8 mouse cellular contexts compared by ENCODE assay signal in genomic region chr19:34474991-34475971, GRCm38 (mm10). TPM values are rescaled to one million over a fixed set of nuclear protein-coding genes. Genes with fewer than 3 reads are reported as not detected.
DNase-seq lines count a peak whose midpoint lies in the region; ATAC-seq and TF ChIP-seq lines count a peak whose summit lies in the region.

Ch25h (minus strand) TSS chr19:34475164.

- peak; percentile 84 for ATAC-seq in hindbrain, postnatal 0 days
- peak; percentile 77; the same call in 1 of the 2 replicates for ATAC-seq in limb, embryonic 15.5 days (ENCODE audit: insufficient number of reproducible peaks, low FRiP score, low TSS enrichment, low read depth)
- ATAC-seq in midbrain, embryonic 13.5 days, result peak; percentile 91

- H3K36me3 ChIP-seq in hindbrain, postnatal 0 days (ENCODE audit: insufficient read depth, low read length), result no peaks in the 10 kb centered on the region
- H3K36me3 ChIP-seq in limb, embryonic 15.5 days, result no peaks in the 10 kb centered on the region
- H3K36me3 ChIP-seq in midbrain, embryonic 13.5 days, result no peaks in the 10 kb centered on the region
- no peaks in the 10 kb centered on the region for H3K36me3 ChIP-seq in splenic B cell, adult 2 months (ENCODE audit: control insufficient read depth, insufficient read depth, low read length, poor library complexity, severe bottlenecking)

- no peaks in the 10 kb centered on the region for H3K9me3 ChIP-seq in hindbrain, postnatal 0 days (ENCODE audit: low read length)
- H3K9me3 ChIP-seq in limb, embryonic 15.5 days, result no peaks in the 10 kb centered on the region
- no peaks in the 10 kb centered on the region for H3K9me3 ChIP-seq in midbrain, embryonic 13.5 days

- TF ChIP-seq CTCF in cerebellum, adult 2 months (IDR thresholded peaks at IDR 0.05; ENCODE audit: borderline replicate concordance, insufficient read depth, low read depth, low read length), result no peak
- TF ChIP-seq CTCF in hindbrain, postnatal 0 days (IDR thresholded peaks at IDR 0.05; ENCODE audit: low read depth), result no peak

- peaks cover 9% of the 10 kb centered on the region for H3K4me1 ChIP-seq in cerebellum, adult 2 months (ENCODE audit: control insufficient read depth, insufficient read depth, low read length)
- H3K4me1 ChIP-seq in brown adipose tissue, adult 24 weeks (ENCODE audit: control insufficient read depth, insufficient read depth, insufficient read length, low read length), result peaks cover 3% of the 10 kb centered on the region; the same call in 1 of the 2 replicates
- H3K4me1 ChIP-seq in hindbrain, postnatal 0 days (ENCODE audit: insufficient read depth, low read length), result no peaks in the 10 kb centered on the region
- H3K4me1 ChIP-seq in limb, embryonic 15.5 days, result peaks cover 14% of the 10 kb centered on the region
- H3K4me1 ChIP-seq in midbrain, embryonic 13.5 days (replicated peaks), result peaks cover 16% of the 10 kb centered on the region

- intact Hi-C loops in gastrocnemius, postnatal 14 days (cut with DNase I; ENCODE audit: low total_unique reads), result loop anchor here (5.0 to 10.0 kb wide), 2 partner anchors 138 to 230 kb away; no protein-coding TSS in a partner anchor

- WGBS in cerebellum, adult 2 months, result 1% methylated on average over 35 of the region's 35 CpGs
- WGBS in hindbrain, postnatal 0 days, result 3% methylated on average over 35 of the region's 35 CpGs
- 2% methylated on average over 35 of the region's 35 CpGs for WGBS in limb, embryonic 15.5 days
- under 1% methylated on average over 35 of the region's 35 CpGs for WGBS in midbrain, embryonic 13.5 days

- peak within 1 kb of the TSS; percentile 89 for H3K4me2 ChIP-seq in hindbrain, postnatal 0 days (ENCODE audit: low read depth, low read length)
- H3K4me2 ChIP-seq in limb, embryonic 15.5 days, result peak within 1 kb of the TSS; percentile 87
- H3K4me2 ChIP-seq in midbrain, embryonic 13.5 days (replicated peaks), result peak within 1 kb of the TSS; percentile 86

- H3K4me3 ChIP-seq in cerebellum, adult 2 months (replicated peaks; ENCODE audit: insufficient read depth, low read depth, low read length), result peak within 1 kb of the TSS; percentile 59
- peak within 1 kb of the TSS; percentile 61 for H3K4me3 ChIP-seq in brown adipose tissue, adult 24 weeks (ENCODE audit: insufficient read depth, low read depth, low read length)
- peak within 1 kb of the TSS; percentile 48 for H3K4me3 ChIP-seq in hindbrain, postnatal 0 days (ENCODE audit: low read length)
- peak within 1 kb of the TSS; percentile 53 for H3K4me3 ChIP-seq in limb, embryonic 15.5 days
- peak within 1 kb of the TSS; percentile 53 for H3K4me3 ChIP-seq in midbrain, embryonic 13.5 days (replicated peaks)

- no peak within 1 kb of the TSS for H3K27ac ChIP-seq in cerebellum, adult 2 months (ENCODE audit: insufficient read depth, low read length)
- 0 out of 2 replicates have a peak within 1 kb of the TSS, but pooled peaks have one; percentile 2 for H3K27ac ChIP-seq in brown adipose tissue, adult 24 weeks (replicated peaks; ENCODE audit: low read depth, low read length)
- H3K27ac ChIP-seq in hindbrain, postnatal 0 days, result no peak within 1 kb of the TSS
- peak within 1 kb of the TSS; percentile 54 for H3K27ac ChIP-seq in limb, embryonic 15.5 days
- no peak within 1 kb of the TSS for H3K27ac ChIP-seq in midbrain, embryonic 13.5 days

- no peaks in the 10 kb centered on the region for H3K27me3 ChIP-seq in cerebellum, adult 2 months (ENCODE audit: control insufficient read depth, insufficient read depth, low read length)
- H3K27me3 ChIP-seq in hindbrain, postnatal 0 days (ENCODE audit: insufficient read depth, low read length), result 0 out of 2 replicates have a peak, but pooled peaks cover 11% of the 10 kb centered on the region
- peaks cover 24% of the 10 kb centered on the region for H3K27me3 ChIP-seq in limb, embryonic 15.5 days
- peaks cover 37% of the 10 kb centered on the region for H3K27me3 ChIP-seq in midbrain, embryonic 13.5 days
- peaks cover 2% of the 10 kb centered on the region; the same call in 1 of the 2 replicates for H3K27me3 ChIP-seq in splenic B cell, adult 2 months (ENCODE audit: control insufficient read depth, insufficient read depth, low read length, poor library complexity, severe bottlenecking)

- H3K9ac ChIP-seq in hindbrain, postnatal 0 days (replicated peaks; ENCODE audit: low read length), result peak within 1 kb of the TSS; percentile 50; the same call in 1 of the 2 replicates
- peak within 1 kb of the TSS; percentile 18 for H3K9ac ChIP-seq in limb, embryonic 15.5 days
- peak within 1 kb of the TSS; percentile 61 for H3K9ac ChIP-seq in midbrain, embryonic 13.5 days (replicated peaks)

- DNase-seq in cerebellum, adult 2 months, result peak; percentile 12 to 32
- no peak for DNase-seq in cerebellum, adult 9-11 months
- peak; percentile 38 for DNase-seq in gastrocnemius, postnatal 14 days
- DNase-seq in hindbrain, postnatal 0 days (ENCODE audit: low spot score), result peak; percentile 57
- DNase-seq in splenic B cell, adult 2 months (ENCODE audit: low read depth, low spot score), result peak; percentile 25

- no peak for TF ChIP-seq POLR2A in cerebellum, adult 2 months (IDR thresholded peaks at IDR 0.05; ENCODE audit: borderline replicate concordance, insufficient read depth, low read length)

RNA-seq across cellular contexts. Expression of gene Ch25h, which starts in this region (rescaled TPM):
- polyA plus RNA-seq in cerebellum, adult 2 months (2012; rRNA removed), result 0.41 and 0.68 TPM in 2 replicates
- polyA plus RNA-seq in brown adipose tissue, adult 24 weeks (2012; ENCODE audit: insufficient read depth, insufficient read length, missing spikeins), result 0.75 TPM in 1 of 2 replicates, not detected in the other
- not detected for total RNA-seq in gastrocnemius, postnatal 14 days (2021)
- 1.2 and 1.6 TPM in 2 replicates for total RNA-seq in hindbrain, postnatal 0 days (2014; rRNA removed)
- 0.76 and 0.96 TPM in 2 replicates for polyA plus RNA-seq in hindbrain, postnatal 0 days (2015; fragmentation: Nextera tagmentation; extraction: Ambion mirVana)
- 19.4 and 22.5 TPM in 2 replicates for polyA plus RNA-seq in limb, embryonic 15.5 days (2015; fragmentation: Nextera tagmentation; extraction: Ambion mirVana)
- 0.15 and 0.19 TPM in 2 replicates for polyA plus RNA-seq in midbrain, embryonic 13.5 days (2015; fragmentation: Nextera tagmentation; extraction: Ambion mirVana)

Comparison
In these comparisons a context has a peak if more than half of its experiments do, and no peak if none do; other contexts are left out.
1. RNA of gene Ch25h (polyA plus RNA-seq): 19.4 to 22.5 TPM in limb, embryonic 15.5 days; 0.76 to 0.96 TPM in hindbrain, postnatal 0 days, 0.75 TPM in brown adipose tissue, adult 24 weeks, 0.41 to 0.68 TPM in cerebellum, adult 2 months and 0.15 to 0.19 TPM in midbrain, embryonic 13.5 days; every median in the first group is over 10 times any median in the second.
2. Peak in DNase-seq and H3K4me3 ChIP-seq in cerebellum, adult 2 months; RNA of the gene not detected or under 1 TPM.
3. Peak in DNase-seq in gastrocnemius, postnatal 14 days; RNA of the gene not detected or under 1 TPM.
4. Peak in ATAC-seq, H3K4me3 ChIP-seq, H3K9ac ChIP-seq and H3K4me2 ChIP-seq in midbrain, embryonic 13.5 days; RNA of the gene not detected or under 1 TPM.
5. H3K27ac ChIP-seq: peak in brown adipose tissue, adult 24 weeks (single experiment) and limb, embryonic 15.5 days (single experiment); none in cerebellum, adult 2 months (single experiment), hindbrain, postnatal 0 days (single experiment) and midbrain, embryonic 13.5 days (single experiment).
6. Peak in every context shown above with its lines, with median percentiles within 50 percentile points of each other: H3K4me3 ChIP-seq, ATAC-seq, H3K4me2 ChIP-seq and H3K9ac ChIP-seq.